Mouse (Mus musculus) liver, embryonic 12.5 days (tissue): ENCODE measurements at regions not wholly inside any gene's neighbourhood (a gene's known extent, or its start where the extent isn't known, plus 50 kb on each side); places are given as distances from the start of the nearest gene placed in this dataset.

Source experiments
- ATAC-seq: fragments of 200-750 bp; cut with Nextera tagmentation; 2 replicates; pipeline ENCODE4 v1.8.0; 2017; ENCODE audit warnings: moderate number of reproducible peaks, mild to moderate bottlenecking, moderate library complexity
- H3K27ac ChIP-seq: fragments of 300-500 bp; sonication (generic); 2 replicates; pipeline ENCODE4 v1.5.1; 2016; ENCODE audit warnings: mild to moderate bottlenecking
- H3K27me3 ChIP-seq: fragments of 300-500 bp; sonication (generic); replicated peaks from 2 replicates; pipeline ENCODE4 v1.6.1; 2016; ENCODE audit warnings: mild to moderate bottlenecking, moderate library complexity
- H3K36me3 ChIP-seq: fragments of 300-500 bp; sonication (generic); 2 replicates; pipeline ENCODE4 v1.6.1; 2016; ENCODE audit warnings: mild to moderate bottlenecking, moderate library complexity
- H3K4me1 ChIP-seq: fragments of 300-500 bp; sonication (generic); 2 replicates; pipeline ENCODE4 v1.6.1; 2016
- H3K4me2 ChIP-seq: fragments of 300-500 bp; sonication (generic); 2 replicates; pipeline ENCODE4 v1.6.1; 2016; ENCODE audit warnings: mild to moderate bottlenecking, moderate library complexity
- H3K4me3 ChIP-seq: fragments of 300-500 bp; sonication (generic); 2 replicates; pipeline ENCODE4 v1.5.1; 2016; ENCODE audit warnings: mild to moderate bottlenecking, moderate library complexity
- H3K9ac ChIP-seq: fragments of 300-500 bp; sonication (generic); 2 replicates; pipeline ENCODE4 v1.6.1; 2016; ENCODE audit warnings: mild to moderate bottlenecking, moderate library complexity
- H3K9me3 ChIP-seq: fragments of 300-500 bp; sonication (generic); replicated peaks from 2 replicates; pipeline ENCODE4 v1.6.1; 2016; ENCODE audit warnings: mild to moderate bottlenecking, moderate library complexity
- WGBS: fragments of 180-500 bp; shearing (Covaris S2); methylation state at CpG from one replicate; pipeline ENCODE4 v1.1.7; 2016; ENCODE audit not compliant: insufficient replicate concordance; 5-methylcytosine and 5-hydroxymethylcytosine counted together

DNA sequence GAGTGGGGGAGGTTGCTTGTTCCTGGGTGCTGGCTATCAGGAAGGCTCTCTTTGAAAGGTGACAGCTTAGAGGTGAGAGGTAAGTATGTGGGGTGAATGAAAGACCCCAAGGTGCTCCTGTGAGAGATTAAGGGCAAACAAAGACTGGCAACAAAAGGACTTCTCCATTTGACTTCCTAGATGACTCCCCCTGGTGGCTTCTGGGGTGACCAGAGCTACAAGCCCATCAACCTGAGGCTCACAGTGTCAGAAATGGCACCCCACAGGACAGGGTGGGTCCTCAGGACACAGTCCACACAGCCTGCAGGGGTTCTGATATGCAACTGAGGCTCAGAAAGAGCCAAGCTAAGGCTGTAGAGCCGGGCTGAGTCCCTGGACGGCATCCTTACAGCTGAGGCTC is 81.2 kb upstream of the Runx3 start:
- Histone ChIP-seq H3K4me2 (no peak overlapping the region), H3K9me3 (no peaks in the 10 kb centered on the region), H3K4me3 (no peak overlapping the region), H3K4me1 (no peaks in the 10 kb centered on the region), H3K27ac (no peak overlapping the region), H3K9ac (no peak overlapping the region), H3K27me3 (peaks cover 20% of the 10 kb centered on the region), H3K36me3 (no peaks in the 10 kb centered on the region)
- no peak for ATAC-seq
- 74% methylated on average over 2 of the region's 2 CpGs for WGBS

DNA sequence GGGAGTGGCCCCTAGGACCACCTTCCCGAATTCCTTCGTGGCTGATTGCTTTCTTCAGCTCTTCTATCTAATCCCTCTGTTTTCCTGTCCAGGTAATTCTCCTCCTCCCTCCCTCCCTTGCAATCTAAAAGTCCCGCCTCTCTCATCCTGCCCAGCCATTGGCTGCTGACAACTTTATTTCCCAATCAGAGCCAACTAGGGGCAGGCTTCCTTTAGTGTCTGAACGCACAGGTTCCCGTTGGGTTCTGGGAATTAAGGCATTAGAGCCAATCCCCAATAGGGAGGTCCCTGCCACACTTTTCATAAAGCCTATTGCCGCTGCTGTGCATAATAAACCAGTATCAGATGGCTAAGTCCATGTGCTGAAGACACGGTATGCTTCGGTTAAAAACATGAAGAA is 78.5 kb upstream of the Runx3 start:
- ATAC-seq = no peak
- 45% methylated on average over 8 of the region's 8 CpGs for WGBS
- no peaks in the 10 kb centered on the region for H3K9me3 ChIP-seq

DNA sequence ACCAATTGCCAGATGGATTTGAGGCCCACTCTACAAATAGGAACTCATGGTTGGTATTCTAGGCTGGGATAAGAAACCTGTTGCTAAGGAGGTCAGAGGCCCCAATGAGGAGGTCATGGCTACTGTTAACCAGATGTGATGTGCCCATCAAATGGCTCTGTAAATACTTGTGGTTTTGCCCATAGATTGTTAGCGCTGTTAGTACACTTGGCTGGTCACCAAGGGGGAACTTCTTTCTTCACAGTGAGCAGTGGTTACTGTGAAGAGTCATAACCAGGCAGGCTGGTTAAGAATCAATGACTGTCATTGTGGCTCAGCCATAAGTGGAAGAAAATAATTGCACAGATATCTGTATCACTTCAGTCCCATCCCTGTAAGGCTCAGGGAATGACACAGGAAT is 78.0 kb upstream of the Runx3 start:
- H3K36me3 ChIP-seq = no peaks in the 10 kb centered on the region
- H3K27ac ChIP-seq = no peak overlapping the region
- no peak for ATAC-seq
- WGBS = 56% methylated on average over 1 of the region's 1 CpGs
- no peaks in the 10 kb centered on the region for H3K9me3 ChIP-seq
- H3K4me2 ChIP-seq = no peak overlapping the region
- H3K4me1 ChIP-seq = peaks cover 14% of the 10 kb centered on the region
- no peak overlapping the region for H3K9ac ChIP-seq
- peaks cover 13% of the 10 kb centered on the region for H3K27me3 ChIP-seq
- H3K4me3 ChIP-seq = no peak overlapping the region

More for the DNA sequence above, 78.5 kb upstream of the Runx3 start:
- H3K4me1 ChIP-seq = peaks cover 8% of the 10 kb centered on the region
- no peaks in the 10 kb centered on the region for H3K36me3 ChIP-seq
- H3K9ac ChIP-seq = no peak overlapping the region
- H3K4me3 ChIP-seq = no peak overlapping the region
- H3K27ac ChIP-seq = no peak overlapping the region
- no peak overlapping the region for H3K4me2 ChIP-seq
- H3K27me3 ChIP-seq = peaks cover 13% of the 10 kb centered on the region

DNA sequence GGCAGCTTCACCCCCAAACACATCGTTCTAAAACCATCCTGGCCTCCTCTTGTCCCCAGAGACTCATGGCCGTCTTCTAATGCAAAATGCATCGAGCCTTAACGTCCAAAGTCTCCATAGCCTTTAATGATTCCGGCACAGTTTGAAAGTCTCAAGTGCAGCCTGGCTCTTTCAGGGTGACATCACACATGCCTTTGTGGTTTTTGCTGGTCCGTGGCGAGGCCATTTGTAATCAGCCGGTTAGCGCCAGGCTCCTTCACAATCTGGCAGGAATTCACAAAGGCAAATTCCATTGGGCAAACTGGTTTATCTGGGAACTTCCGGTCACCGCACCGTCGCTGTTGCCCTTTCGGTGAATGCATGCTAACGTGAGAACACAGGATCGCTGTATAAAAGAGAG is 75.4 kb upstream of the Runx3 start:
- WGBS = 55% methylated on average over 16 of the region's 16 CpGs
- ATAC-seq = no peak
- H3K36me3 ChIP-seq = no peaks in the 10 kb centered on the region
- peaks cover 14% of the 10 kb centered on the region for H3K4me1 ChIP-seq
- no peak overlapping the region for H3K27ac ChIP-seq
- H3K9me3 ChIP-seq = no peaks in the 10 kb centered on the region
- no peak overlapping the region for H3K4me2 ChIP-seq
- H3K27me3 ChIP-seq = peaks cover 9% of the 10 kb centered on the region
- no peak overlapping the region for H3K9ac ChIP-seq
- no peak overlapping the region for H3K4me3 ChIP-seq

DNA sequence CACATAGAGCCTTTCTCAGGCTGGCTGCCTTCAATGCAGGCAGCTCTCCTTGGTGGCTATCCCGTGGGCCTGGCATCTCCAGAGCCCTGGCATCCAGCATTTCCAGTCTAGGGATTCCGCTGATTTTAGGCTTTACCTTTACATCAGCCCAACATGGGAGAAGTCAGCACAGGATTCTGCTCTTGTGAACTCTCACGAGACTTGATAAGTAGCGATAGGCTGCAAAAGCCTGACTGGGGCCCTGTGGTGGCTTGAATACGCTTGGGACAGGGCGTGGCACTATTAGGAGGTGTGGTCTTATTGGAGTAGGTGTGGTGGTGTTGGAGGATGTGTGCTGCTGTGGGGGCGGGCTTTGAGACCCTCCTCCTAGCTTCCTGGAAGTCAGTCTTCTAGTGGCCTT is 73.8 kb upstream of the Runx3 start:
- no peaks in the 10 kb centered on the region for H3K9me3 ChIP-seq
- no peak overlapping the region for H3K4me2 ChIP-seq
- H3K4me1 ChIP-seq = peaks cover 14% of the 10 kb centered on the region
- H3K27me3 ChIP-seq = peaks cover 5% of the 10 kb centered on the region; the same call in 1 of the 2 replicates
- H3K9ac ChIP-seq = no peak overlapping the region
- H3K4me3 ChIP-seq = no peak overlapping the region
- no peaks in the 10 kb centered on the region for H3K36me3 ChIP-seq
- peak; percentile 65; the same call in 1 of the 2 replicates for ATAC-seq
- H3K27ac ChIP-seq = no peak overlapping the region
- WGBS = 47% methylated on average over 7 of the region's 7 CpGs

DNA sequence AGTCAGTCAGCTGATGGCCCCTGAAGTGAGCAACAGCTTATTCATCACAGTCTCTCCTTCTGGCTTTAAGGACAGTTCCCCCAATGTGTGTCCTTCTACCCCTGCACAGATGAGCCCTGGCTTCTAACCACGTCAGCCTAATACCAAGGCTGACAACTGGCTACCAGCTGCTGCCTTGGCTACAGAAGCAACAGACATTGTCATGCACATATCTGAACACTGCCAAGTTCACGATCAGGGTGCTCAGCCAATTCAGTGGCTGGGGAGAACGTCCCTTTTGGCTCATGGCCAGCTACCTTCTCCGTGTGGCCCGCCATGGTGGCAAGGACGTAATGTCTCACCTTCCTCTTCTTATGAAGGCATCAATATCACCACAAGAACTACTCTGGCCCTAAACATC is 73.2 kb upstream of the Runx3 start:
- no peak for ATAC-seq
- no peak overlapping the region for H3K4me3 ChIP-seq
- H3K36me3 ChIP-seq = no peaks in the 10 kb centered on the region

DNA sequence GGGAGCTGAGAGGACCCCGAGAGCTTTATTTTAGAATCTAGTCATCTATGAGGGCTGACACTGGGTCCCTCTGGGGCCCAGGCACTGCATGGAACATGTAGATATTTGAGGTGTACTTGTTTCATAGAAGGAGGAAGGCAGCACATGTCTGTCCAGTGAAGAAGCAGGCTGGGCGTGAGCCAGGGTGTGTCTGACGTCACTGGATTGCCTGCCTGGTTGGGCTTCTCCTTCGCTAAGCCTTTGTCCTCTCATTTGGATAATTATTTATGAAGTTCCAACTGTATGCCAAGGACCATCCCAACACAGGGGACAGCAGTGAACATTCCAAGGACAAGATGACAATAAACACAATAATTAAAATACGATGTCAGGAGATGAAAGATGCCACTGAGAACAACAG is 72.7 kb upstream of the Runx3 start:
- Histone ChIP-seq H3K27ac (no peak overlapping the region), H3K4me1 (peaks cover 14% of the 10 kb centered on the region)
- 64% methylated on average over 5 of the region's 5 CpGs for WGBS

More for the DNA sequence above, 73.2 kb upstream of the Runx3 start:
- peaks cover 14% of the 10 kb centered on the region for H3K4me1 ChIP-seq
- no peak overlapping the region for H3K4me2 ChIP-seq
- no peaks in the 10 kb centered on the region for H3K9me3 ChIP-seq
- peaks cover 5% of the 10 kb centered on the region; the same call in 1 of the 2 replicates for H3K27me3 ChIP-seq
- no peak overlapping the region for H3K27ac ChIP-seq
- 67% methylated on average over 6 of the region's 6 CpGs for WGBS
- no peak overlapping the region for H3K9ac ChIP-seq

DNA sequence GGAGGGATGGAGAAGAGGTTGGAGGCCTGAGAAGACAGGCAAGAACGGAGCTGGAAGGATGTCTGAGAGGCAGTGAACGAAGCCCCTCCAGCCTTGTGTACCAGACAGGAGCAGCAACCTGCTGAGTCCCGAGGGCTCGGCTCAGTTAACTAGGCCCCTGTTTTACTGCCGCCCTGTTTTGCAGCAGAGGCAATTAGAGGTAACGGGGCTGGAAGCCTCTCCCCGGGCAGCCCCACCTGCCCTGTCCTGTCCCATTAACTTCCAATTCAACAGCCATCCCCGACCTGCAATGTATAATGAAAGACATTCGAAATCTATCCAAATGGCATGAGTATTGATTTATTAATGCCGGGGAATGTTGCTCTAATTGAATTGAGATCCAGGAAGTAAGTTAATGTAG is 70.5 kb upstream of the Runx3 start:
- ATAC-seq = no peak
- no peak overlapping the region for H3K4me3 ChIP-seq
- no peak overlapping the region for H3K9ac ChIP-seq
- WGBS = 73% methylated on average over 10 of the region's 10 CpGs
- H3K36me3 ChIP-seq = no peaks in the 10 kb centered on the region
- peaks cover 3% of the 10 kb centered on the region; the same call in 1 of the 2 replicates for H3K9me3 ChIP-seq
- no peak overlapping the region for H3K4me2 ChIP-seq
- peaks cover 19% of the 10 kb centered on the region for H3K4me1 ChIP-seq
- H3K27me3 ChIP-seq = no peaks in the 10 kb centered on the region
- no peak overlapping the region for H3K27ac ChIP-seq

More for the DNA sequence above, 72.7 kb upstream of the Runx3 start:
- Histone ChIP-seq H3K9me3 (no peaks in the 10 kb centered on the region), H3K4me3 (no peak overlapping the region), H3K4me2 (no peak overlapping the region), H3K27me3 (peaks cover 5% of the 10 kb centered on the region; the same call in 1 of the 2 replicates), H3K36me3 (no peaks in the 10 kb centered on the region), H3K9ac (no peak overlapping the region)
- no peak for ATAC-seq

DNA sequence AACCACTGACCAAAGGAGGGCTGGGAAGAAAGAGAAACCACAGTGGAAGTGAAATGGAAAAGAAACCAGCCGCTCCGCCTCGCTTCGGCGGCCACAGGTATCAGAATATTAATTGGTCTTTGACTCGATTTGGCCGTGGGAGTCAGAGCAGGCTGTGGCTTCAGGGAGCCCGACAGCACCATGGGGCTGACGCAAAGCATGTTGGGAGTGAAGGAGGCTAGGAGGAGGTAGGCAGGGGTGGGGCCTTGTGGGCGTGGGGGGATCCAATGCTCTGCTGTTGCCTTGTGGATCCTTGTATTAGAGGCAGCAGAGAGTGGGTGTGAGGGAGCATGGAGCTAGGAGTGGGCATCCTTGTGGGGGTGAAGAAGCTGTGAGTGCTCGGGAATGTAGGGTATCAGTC is 69.0 kb upstream of the Runx3 start:
- Histone ChIP-seq H3K4me2 (no peak overlapping the region), H3K9ac (no peak overlapping the region), H3K27ac (no peak overlapping the region), H3K4me3 (no peak overlapping the region), H3K36me3 (no peaks in the 10 kb centered on the region), H3K9me3 (peaks cover 3% of the 10 kb centered on the region; the same call in 1 of the 2 replicates), H3K27me3 (no peaks in the 10 kb centered on the region), H3K4me1 (peaks cover 24% of the 10 kb centered on the region)
- WGBS = 64% methylated on average over 11 of the region's 11 CpGs
- no peak for ATAC-seq

DNA sequence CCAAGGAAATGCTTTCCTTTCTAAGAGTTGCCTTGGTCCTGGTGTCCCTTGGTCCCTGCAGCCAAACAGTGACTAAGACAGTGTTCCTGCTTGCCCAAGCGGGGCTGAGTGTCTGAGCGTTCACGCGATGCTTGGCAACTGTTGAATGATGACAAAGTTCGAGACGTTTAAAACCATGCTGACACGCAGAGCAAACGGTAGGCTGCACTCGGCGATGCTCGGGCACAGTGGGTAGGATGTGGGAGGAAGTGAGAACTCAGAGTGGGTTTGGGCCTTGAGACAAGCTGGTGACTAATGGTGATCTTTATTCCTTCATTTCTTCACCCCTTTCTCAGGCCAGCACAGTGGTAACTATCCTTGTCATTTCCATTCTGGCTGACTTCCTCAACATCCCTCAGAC is 66.9 kb upstream of the Runx3 start:
- WGBS = 72% methylated on average over 11 of the region's 11 CpGs
- Histone ChIP-seq H3K4me1 (0 out of 2 replicates have a peak, but pooled peaks cover 13% of the 10 kb centered on the region), H3K27ac (no peak overlapping the region)

DNA sequence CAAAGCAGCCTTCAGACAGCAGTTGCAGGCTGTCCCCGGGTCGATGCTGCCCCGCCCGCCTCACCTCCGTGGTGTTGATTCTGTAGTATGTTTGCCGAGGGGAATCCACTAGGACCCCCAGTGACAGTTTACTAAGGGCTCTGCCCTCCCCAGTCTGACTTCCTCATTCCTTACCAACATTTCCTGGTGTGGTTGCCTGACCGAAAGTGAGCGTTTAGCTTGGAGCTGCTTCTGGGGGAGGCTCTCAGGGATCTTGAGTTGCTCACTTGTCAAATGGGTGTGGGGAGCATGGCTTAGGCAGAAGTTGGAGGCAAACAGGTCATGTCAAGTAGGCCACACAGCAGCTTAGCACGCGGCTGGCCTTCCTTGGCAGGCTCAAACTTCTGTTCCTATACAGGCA is 66.1 kb upstream of the Runx3 start:
- 27% methylated on average over 10 of the region's 10 CpGs for WGBS
- Histone ChIP-seq H3K27ac (peak overlapping the region; percentile 28; the same call in 1 of the 2 replicates), H3K4me2 (no peak overlapping the region), H3K4me1 (0 out of 2 replicates have a peak, but pooled peaks cover 18% of the 10 kb centered on the region), H3K9ac (no peak overlapping the region), H3K36me3 (no peaks in the 10 kb centered on the region), H3K4me3 (no peak overlapping the region), H3K27me3 (no peaks in the 10 kb centered on the region), H3K9me3 (peaks cover 3% of the 10 kb centered on the region; the same call in 1 of the 2 replicates)
- no peak for ATAC-seq

More for the DNA sequence above, 66.9 kb upstream of the Runx3 start:
- no peaks in the 10 kb centered on the region for H3K27me3 ChIP-seq
- no peak overlapping the region for H3K9ac ChIP-seq
- peaks cover 3% of the 10 kb centered on the region; the same call in 1 of the 2 replicates for H3K9me3 ChIP-seq
- ATAC-seq = no peak
- H3K4me3 ChIP-seq = no peak overlapping the region
- no peak overlapping the region for H3K4me2 ChIP-seq
- no peaks in the 10 kb centered on the region for H3K36me3 ChIP-seq

DNA sequence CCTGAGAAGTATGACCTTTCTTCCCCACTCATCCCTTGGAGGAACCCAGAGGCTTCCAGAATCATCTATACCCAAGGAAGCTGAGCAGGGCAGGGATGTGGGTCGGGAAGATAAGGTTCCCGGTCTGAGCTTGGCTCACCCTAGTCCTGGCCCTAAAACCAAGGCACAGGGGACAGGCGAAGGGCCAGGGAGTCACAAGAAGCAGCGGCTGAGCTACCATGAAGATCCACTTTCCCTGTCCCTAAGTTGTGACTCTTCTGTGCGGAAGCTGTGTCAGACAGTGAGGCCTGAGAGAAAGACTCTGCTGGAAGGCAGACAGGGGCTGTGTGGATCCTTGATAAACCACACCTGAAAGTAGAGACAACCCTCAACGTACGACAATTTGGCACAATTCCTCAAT is 64.1 kb upstream of the Runx3 start:
- Histone ChIP-seq H3K4me2 (no peak overlapping the region), H3K27ac (no peak overlapping the region), H3K9me3 (peaks cover 3% of the 10 kb centered on the region; the same call in 1 of the 2 replicates), H3K36me3 (no peaks in the 10 kb centered on the region), H3K9ac (no peak overlapping the region), H3K4me1 (peaks cover 34% of the 10 kb centered on the region), H3K27me3 (no peaks in the 10 kb centered on the region; the same call in 1 of the 2 replicates), H3K4me3 (no peak overlapping the region)
- WGBS = 82% methylated on average over 7 of the region's 7 CpGs
- ATAC-seq = no peak

DNA sequence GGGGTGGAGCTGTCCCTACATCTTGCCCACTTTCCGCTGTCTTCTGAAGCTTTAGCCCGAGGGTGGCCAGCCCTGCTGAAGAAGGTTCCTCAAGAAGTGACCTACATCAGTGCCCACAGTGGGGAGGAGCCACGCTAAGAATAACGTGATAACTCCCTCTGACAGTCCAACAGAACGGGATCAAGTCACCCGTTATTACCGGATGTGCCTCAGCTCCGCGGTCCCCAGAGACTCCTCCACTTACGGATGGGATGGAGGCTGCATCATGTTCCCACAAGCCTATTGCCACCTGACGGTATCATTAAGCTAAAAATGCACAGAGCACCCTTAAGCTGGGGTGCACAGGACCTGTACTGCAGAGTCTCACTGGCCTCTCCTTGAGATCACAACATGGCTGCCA is 63.2 kb upstream of the Runx3 start:
- H3K36me3 ChIP-seq = no peaks in the 10 kb centered on the region
- H3K4me1 ChIP-seq = peaks cover 43% of the 10 kb centered on the region
- H3K27ac ChIP-seq = no peak overlapping the region
- H3K4me2 ChIP-seq = no peak overlapping the region
- no peak overlapping the region for H3K9ac ChIP-seq
- WGBS = 72% methylated on average over 11 of the region's 11 CpGs
- no peak overlapping the region for H3K4me3 ChIP-seq
- no peak for ATAC-seq
- no peaks in the 10 kb centered on the region; the same call in 1 of the 2 replicates for H3K27me3 ChIP-seq
- H3K9me3 ChIP-seq = peaks cover 3% of the 10 kb centered on the region; the same call in 1 of the 2 replicates
